Mouse (Mus musculus): ENCODE results near the gene Cnpy4. TPM values are rescaled to one million over a fixed set of nuclear protein-coding genes. Genes with fewer than 3 reads are reported as not detected.
A peak's percentile ranks its signal among the peaks of the same experiment; 100 is the strongest.

Gene Cnpy4
- polyA plus RNA-seq, 1 experiment from 2014 or later = 61.5 TPM

DNA sequence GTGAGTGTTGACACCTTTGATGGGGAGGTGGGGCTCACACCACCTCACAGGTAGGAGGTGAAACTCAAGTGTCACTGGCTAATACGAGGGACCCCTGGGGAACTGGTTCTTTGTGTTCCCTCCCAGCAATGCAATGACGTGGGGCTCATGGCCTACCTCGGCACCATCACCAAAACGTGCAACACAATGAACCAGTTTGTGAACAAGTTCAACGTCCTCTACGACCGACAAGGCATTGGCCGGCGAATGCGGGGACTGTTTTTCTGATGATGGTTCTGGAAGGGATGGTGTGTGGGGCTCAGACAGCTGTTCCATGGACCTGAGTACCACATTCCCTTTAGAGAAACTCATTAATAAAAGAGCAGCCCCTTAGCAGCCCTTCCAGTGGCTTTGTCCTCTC is 23.7 kb upstream of the Cnpy4 start:
- H3K9ac ChIP-seq (ENCODE audit: low read depth, low read length) = no peak overlapping the region
- WGBS = 72% methylated on average over 10 of the region's 10 CpGs
- H3K9me3 ChIP-seq (ENCODE audit: control insufficient read depth, low read length) = no peaks in the 10 kb centered on the region
- no peak overlapping the region for H3K27ac ChIP-seq (ENCODE audit: low read depth, low read length)
- no peak overlapping the region for H3K4me3 ChIP-seq (ENCODE audit: low read length)
- H3K4me1 ChIP-seq (ENCODE audit: control insufficient read depth, insufficient read depth, low read length) = peaks cover 11% of the 10 kb centered on the region; the same call in 1 of the 2 replicates
- H3K27me3 ChIP-seq (ENCODE audit: control insufficient read depth, insufficient read depth, low read length) = no peaks in the 10 kb centered on the region
- ATAC-seq (ENCODE audit: low FRiP score, low TSS enrichment) = no peak
- H3K4me2 ChIP-seq (replicated peaks; ENCODE audit: low read depth, low read length) = no peak overlapping the region
- peaks cover 61% of the 10 kb centered on the region for H3K36me3 ChIP-seq (ENCODE audit: control insufficient read depth, insufficient read depth, low read length)

DNA sequence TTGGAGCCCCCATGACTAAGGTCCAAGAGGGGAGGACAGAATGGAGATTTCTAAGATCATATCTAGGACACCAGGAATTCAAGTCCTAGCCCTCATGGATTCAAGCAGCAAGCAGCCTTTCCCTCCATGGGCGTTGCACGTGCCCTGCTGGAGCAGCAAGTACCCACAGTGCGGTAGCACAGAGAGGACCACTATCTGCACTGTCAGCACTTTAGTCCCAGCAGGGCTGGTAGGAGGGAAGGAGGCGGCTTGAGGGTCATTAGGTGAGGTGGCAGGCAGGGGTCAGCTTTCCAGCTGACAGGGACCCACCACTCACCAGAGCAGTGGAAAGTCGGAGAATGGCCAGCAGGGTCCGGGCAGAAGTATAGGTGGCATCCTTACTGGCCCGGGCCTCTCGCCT is 21.7 kb upstream of the Cnpy4 start:
- H3K27me3 ChIP-seq (ENCODE audit: control insufficient read depth, insufficient read depth, low read length) = no peaks in the 10 kb centered on the region
- H3K4me1 ChIP-seq (ENCODE audit: control insufficient read depth, insufficient read depth, low read length) = peaks cover 19% of the 10 kb centered on the region
- H3K4me2 ChIP-seq (replicated peaks; ENCODE audit: low read depth, low read length) = no peak overlapping the region
- H3K36me3 ChIP-seq (ENCODE audit: control insufficient read depth, insufficient read depth, low read length) = peaks cover 74% of the 10 kb centered on the region
- no peak overlapping the region for H3K27ac ChIP-seq (ENCODE audit: low read depth, low read length)
- H3K9ac ChIP-seq (ENCODE audit: low read depth, low read length) = no peak overlapping the region
- no peak for ATAC-seq (ENCODE audit: low FRiP score, low TSS enrichment)
- 68% methylated on average over 8 of the region's 8 CpGs for WGBS
- H3K9me3 ChIP-seq (ENCODE audit: control insufficient read depth, low read length) = no peaks in the 10 kb centered on the region
- H3K4me3 ChIP-seq (ENCODE audit: low read length) = no peak overlapping the region

DNA sequence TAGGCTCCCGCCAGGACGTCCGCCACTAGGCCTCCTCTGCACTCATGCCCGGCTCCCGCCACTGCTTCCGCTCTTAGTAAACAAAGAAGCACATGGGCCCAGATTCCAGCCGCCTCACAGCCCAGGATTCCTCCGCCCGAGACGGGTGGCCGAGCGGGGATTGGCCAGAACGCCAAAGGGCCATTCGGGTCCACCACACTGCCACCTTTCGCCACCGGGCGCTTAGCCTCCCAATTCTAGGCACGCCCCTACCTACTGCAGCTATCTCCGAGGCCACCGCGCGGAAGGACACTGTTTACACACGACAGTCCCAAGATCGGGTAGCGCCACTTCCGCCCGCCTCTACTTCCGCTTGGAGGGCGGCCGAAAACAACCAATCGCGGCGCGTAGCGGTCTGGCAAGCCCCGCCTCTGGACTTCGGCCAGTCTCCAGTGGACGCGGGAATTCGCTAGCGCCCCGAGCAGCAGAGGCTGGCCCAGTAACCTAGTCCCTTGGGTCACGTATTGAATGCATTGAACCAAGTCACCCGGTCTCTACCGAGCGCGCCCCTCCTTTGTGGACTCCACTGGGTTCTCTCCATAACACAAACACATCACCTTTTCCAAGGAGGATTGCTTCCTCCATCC is 16.2 kb upstream of the Cnpy4 start:
- under 1% methylated on average over 47 of the region's 47 CpGs for WGBS
- Histone ChIP-seq H3K9me3 (ENCODE audit: control insufficient read depth, low read length) (no peaks in the 10 kb centered on the region), H3K36me3 (ENCODE audit: control insufficient read depth, insufficient read depth, low read length) (peaks cover 63% of the 10 kb centered on the region), H3K27me3 (ENCODE audit: control insufficient read depth, insufficient read depth, low read length) (no peaks in the 10 kb centered on the region), H3K27ac (ENCODE audit: low read depth, low read length) (peak overlapping the region; percentile 98), H3K4me3 (ENCODE audit: low read length) (peak overlapping the region; percentile 82), H3K4me1 (ENCODE audit: control insufficient read depth, insufficient read depth, low read length) (peaks cover 8% of the 10 kb centered on the region), H3K4me2 (replicated peaks; ENCODE audit: low read depth, low read length) (peak overlapping the region; percentile 80), H3K9ac (ENCODE audit: low read depth, low read length) (peak overlapping the region; percentile 89)
- ATAC-seq (ENCODE audit: low FRiP score, low TSS enrichment) = peak; percentile 90

DNA sequence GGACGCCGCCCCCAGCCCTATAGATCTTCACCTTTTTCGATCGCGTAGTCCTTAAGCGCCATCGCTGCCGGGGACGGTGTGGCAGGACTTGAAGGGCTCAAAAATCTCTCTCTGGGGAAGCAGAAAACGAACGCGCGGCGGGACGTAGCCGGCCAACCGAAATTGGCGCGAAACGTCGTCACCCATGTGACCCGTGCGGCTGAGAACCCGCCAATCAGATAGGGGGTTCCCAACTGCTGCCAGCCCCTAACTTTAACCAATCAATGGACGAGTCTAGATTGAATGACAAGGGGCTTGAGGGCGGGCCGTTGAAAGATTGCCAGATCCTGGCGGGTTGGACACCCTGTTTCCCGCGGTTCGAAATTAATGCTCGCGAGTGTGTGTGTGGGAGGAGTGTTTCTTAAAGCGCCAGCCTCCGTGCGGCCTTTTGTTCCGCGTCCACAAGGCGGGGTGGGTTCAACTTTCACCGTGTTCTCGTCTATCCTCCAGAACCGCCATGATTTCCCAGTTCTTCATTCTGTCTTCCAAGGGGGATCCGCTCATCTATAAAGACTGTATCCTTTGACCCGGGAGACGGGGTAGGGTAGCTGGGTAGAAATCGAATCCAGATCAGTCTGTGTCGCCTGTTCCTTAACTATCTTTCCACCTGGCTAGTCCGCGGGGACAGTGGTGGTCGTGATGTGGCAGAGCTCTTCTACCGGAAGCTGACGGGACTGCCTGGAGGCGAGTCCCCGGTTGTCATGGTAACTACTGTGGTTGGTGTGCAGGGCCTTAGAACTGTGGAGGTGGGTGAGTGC is 15.4 kb upstream of the Cnpy4 start, which contains the start of the genes Ap4m1 and Mcm7:
Ap4m1 (plus strand) TSS at position 308 of the 797 bp plus-strand sequence.
Mcm7 (minus strand) TSS at position 728 of the 797 bp plus-strand sequence.
- ATAC-seq (ENCODE audit: low FRiP score, low TSS enrichment) = peak; percentile 91
- H3K9me3 ChIP-seq (ENCODE audit: control insufficient read depth, low read length) = no peaks in the 10 kb centered on the region
- H3K27ac ChIP-seq (ENCODE audit: low read depth, low read length) = peak within 1 kb of the TSS; percentile 98
- peak within 1 kb of the TSS; percentile 89 for H3K9ac ChIP-seq (ENCODE audit: low read depth, low read length)
- H3K36me3 ChIP-seq (ENCODE audit: control insufficient read depth, insufficient read depth, low read length) = peaks cover 61% of the 10 kb centered on the region
- H3K27me3 ChIP-seq (ENCODE audit: control insufficient read depth, insufficient read depth, low read length) = no peaks in the 10 kb centered on the region
- peaks cover 8% of the 10 kb centered on the region for H3K4me1 ChIP-seq (ENCODE audit: control insufficient read depth, insufficient read depth, low read length)
- WGBS = under 1% methylated on average over 54 of the region's 54 CpGs
- peak within 1 kb of the TSS; percentile 80 for H3K4me2 ChIP-seq (replicated peaks; ENCODE audit: low read depth, low read length)
- peak within 1 kb of the TSS; percentile 82 for H3K4me3 ChIP-seq (ENCODE audit: low read length)

DNA sequence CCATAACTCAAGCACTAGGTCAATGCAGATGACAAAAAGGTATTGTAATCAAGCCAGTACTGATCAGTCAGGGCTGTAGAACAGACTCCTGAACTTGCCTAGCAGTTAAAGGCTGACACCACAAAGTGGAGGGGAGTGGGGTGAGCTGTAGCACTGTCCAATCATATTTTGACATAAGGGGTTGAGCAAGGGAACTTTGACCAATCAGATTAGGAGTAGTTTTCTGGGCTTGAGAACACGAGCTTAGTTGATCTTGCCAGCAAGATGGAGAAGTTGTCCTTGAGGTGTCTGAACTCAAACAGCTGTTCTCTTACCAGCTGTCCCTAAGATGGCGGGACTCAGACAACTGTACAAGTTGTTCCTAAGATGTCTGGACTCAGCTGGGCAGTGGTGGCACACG is 14.1 kb upstream of the Cnpy4 start:
- Histone ChIP-seq H3K4me2 (replicated peaks; ENCODE audit: low read depth, low read length) (no peak overlapping the region; the same call in 1 of the 2 replicates), H3K4me1 (ENCODE audit: control insufficient read depth, insufficient read depth, low read length) (peaks cover 8% of the 10 kb centered on the region), H3K4me3 (ENCODE audit: low read length) (no peak overlapping the region), H3K27me3 (ENCODE audit: control insufficient read depth, insufficient read depth, low read length) (no peaks in the 10 kb centered on the region), H3K27ac (ENCODE audit: low read depth, low read length) (no peak overlapping the region), H3K36me3 (ENCODE audit: control insufficient read depth, insufficient read depth, low read length) (peaks cover 61% of the 10 kb centered on the region), H3K9ac (ENCODE audit: low read depth, low read length) (no peak overlapping the region), H3K9me3 (ENCODE audit: control insufficient read depth, low read length) (no peaks in the 10 kb centered on the region)
- no peak for ATAC-seq (ENCODE audit: low FRiP score, low TSS enrichment)
- 77% methylated on average over 3 of the region's 3 CpGs for WGBS

DNA sequence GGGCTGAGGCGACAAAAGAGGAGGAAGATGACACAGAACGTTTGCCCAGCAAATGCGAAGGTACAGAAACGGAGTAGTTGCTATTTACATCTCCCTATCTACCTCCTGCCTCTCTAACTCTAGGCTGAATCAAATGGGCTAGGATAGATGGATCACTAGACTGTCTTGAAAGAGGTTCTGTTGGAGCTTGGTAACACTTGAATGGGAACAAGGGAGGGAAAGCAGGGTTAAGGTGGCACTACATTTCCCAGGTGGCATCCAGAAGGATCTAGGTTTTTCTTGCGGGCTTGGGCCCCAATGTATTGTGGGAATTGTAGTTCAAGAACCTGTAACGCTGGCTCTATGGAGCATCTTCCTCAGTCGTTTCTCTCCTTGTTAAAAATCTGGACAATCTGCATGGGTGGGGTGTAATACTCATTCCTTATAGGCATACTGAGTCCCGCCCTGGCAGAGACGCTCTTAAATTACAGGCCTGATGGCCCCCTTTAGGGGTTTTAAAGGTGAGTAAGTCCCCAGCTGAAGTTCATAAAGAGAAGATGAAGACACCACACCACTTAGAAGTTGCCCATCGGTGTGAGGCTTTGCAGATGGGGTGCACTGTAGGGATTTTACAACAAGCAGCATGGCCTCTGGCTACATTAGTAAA is 499 bp downstream of the Cnpy4 start:
- H3K27ac ChIP-seq (ENCODE audit: low read depth, low read length) = peak overlapping the region; percentile 4; the same call in 1 of the 2 replicates
- H3K4me1 ChIP-seq (ENCODE audit: control insufficient read depth, insufficient read depth, low read length) = peaks cover 5% of the 10 kb centered on the region
- WGBS = 0% methylated on average over 10 of the region's 10 CpGs
- peaks cover 27% of the 10 kb centered on the region for H3K36me3 ChIP-seq (ENCODE audit: control insufficient read depth, insufficient read depth, low read length)
- peak overlapping the region; percentile 80 for H3K9ac ChIP-seq (ENCODE audit: low read depth, low read length)
- H3K27me3 ChIP-seq (ENCODE audit: control insufficient read depth, insufficient read depth, low read length) = no peaks in the 10 kb centered on the region
- H3K4me2 ChIP-seq (replicated peaks; ENCODE audit: low read depth, low read length) = peak overlapping the region; percentile 80
- peak overlapping the region; percentile 59 for H3K4me3 ChIP-seq (ENCODE audit: low read length)
- H3K9me3 ChIP-seq (ENCODE audit: control insufficient read depth, low read length) = no peaks in the 10 kb centered on the region
- ATAC-seq (ENCODE audit: low FRiP score, low TSS enrichment) = peak; percentile 74

DNA sequence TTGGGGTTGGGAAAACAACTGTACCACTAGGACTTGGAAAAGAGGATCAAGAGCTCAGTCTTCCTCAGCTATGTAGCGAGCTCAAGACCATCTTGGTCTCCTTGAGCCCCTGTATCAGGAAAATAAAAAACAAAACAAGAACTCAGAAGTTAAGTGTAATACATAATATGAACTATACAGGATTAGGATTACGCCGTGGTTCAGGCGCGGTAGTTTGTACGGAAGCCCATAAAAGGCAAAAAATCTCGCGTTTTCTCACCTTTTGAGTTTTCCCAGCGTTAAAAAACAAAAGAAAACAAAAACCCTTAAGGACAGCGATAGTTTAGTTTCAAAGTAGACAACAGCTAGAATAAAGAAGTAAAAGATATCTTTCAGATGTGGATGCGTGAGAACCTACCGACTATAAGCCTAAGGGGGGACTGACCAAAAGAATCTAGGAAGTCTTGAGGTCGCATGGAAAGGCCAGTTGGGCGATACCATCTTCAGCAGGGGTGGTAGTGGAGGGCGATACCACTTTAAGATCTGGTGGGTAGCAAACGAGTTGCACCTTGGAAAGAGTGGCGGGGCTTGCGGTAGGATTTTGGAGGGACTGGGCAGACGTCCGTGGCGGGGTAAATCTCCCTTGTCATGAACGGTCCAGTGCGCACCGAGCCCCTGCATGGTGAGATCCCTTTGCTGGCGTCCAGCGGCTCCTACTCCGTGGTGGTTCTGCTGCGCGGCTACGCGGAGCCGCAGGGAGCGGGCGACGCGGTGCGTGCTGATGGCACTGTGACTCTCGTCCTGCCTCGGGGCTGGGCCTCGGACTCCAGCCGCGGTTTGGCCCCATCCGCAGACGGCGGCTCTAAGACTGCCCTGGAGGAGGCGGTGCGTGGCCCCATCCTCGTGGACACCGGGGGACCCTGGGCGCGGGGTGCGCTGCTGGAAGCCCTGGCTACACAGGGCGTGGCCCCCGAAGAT is 6.8 kb downstream of the Cnpy4 start, which contains the start of gene Mblac1:
Mblac1 (plus strand) TSS at position 544 of the 957 bp plus-strand sequence.
- no peaks in the 10 kb centered on the region for H3K27me3 ChIP-seq (ENCODE audit: control insufficient read depth, insufficient read depth, low read length)

DNA sequence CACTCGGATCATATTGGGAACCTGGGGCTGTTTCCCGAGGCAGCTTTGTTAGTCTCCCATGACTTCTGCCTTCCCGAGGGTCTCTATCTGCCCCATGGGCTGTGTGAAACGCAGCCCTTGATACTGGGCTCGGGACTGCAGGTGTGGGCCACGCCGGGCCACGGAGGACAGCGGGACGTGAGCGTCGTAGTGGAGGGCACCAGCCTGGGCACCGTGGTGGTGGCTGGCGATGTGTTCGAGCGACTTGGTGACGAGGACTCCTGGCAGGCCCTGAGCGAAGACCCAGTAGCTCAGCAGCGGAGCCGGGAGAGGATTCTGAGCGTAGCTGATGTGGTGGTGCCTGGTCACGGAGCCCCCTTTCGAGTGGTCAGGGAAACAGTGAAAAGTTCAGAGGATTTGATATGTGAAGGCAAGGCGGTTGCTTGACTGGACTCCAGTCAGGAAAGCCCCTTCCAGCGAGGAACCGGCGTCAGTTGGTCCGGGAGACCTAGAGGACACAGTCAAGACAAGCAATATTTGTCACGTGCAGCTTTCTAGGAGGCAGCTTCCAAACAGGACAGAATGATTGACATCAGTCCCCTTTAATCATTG is 7.6 kb downstream of the Cnpy4 start:
- peak overlapping the region; percentile 97 for H3K4me2 ChIP-seq (replicated peaks; ENCODE audit: low read depth, low read length)
- no peaks in the 10 kb centered on the region for H3K9me3 ChIP-seq (ENCODE audit: control insufficient read depth, low read length)
- peaks cover 19% of the 10 kb centered on the region; the same call in 1 of the 2 replicates for H3K36me3 ChIP-seq (ENCODE audit: control insufficient read depth, insufficient read depth, low read length)
- under 1% methylated on average over 29 of the region's 29 CpGs for WGBS
- H3K27ac ChIP-seq (ENCODE audit: low read depth, low read length) = peak overlapping the region; percentile 90
- no peaks in the 10 kb centered on the region for H3K27me3 ChIP-seq (ENCODE audit: control insufficient read depth, insufficient read depth, low read length)
- H3K4me3 ChIP-seq (ENCODE audit: low read length) = peak overlapping the region; percentile 75
- peak; percentile 73 for ATAC-seq (ENCODE audit: low FRiP score, low TSS enrichment)
- 0 out of 2 replicates have a peak, but pooled peaks cover 4% of the 10 kb centered on the region for H3K4me1 ChIP-seq (ENCODE audit: control insufficient read depth, insufficient read depth, low read length)
- H3K9ac ChIP-seq (ENCODE audit: low read depth, low read length) = peak overlapping the region; percentile 80

More for the DNA sequence above, 6.8 kb downstream of the Cnpy4 start, which contains the start of gene Mblac1:
- peak within 1 kb of the TSS; percentile 90 for H3K27ac ChIP-seq (ENCODE audit: low read depth, low read length)
- no peaks in the 10 kb centered on the region for H3K9me3 ChIP-seq (ENCODE audit: control insufficient read depth, low read length)
- WGBS = 8% methylated on average over 54 of the region's 54 CpGs
- ATAC-seq (ENCODE audit: low FRiP score, low TSS enrichment) = peak; percentile 80
- peak within 1 kb of the TSS; percentile 97 for H3K4me2 ChIP-seq (replicated peaks; ENCODE audit: low read depth, low read length)
- H3K9ac ChIP-seq (ENCODE audit: low read depth, low read length) = peak within 1 kb of the TSS; percentile 80
- H3K36me3 ChIP-seq (ENCODE audit: control insufficient read depth, insufficient read depth, low read length) = peaks cover 19% of the 10 kb centered on the region; the same call in 1 of the 2 replicates
- 0 out of 2 replicates have a peak, but pooled peaks cover 4% of the 10 kb centered on the region for H3K4me1 ChIP-seq (ENCODE audit: control insufficient read depth, insufficient read depth, low read length)
- H3K4me3 ChIP-seq (ENCODE audit: low read length) = peak within 1 kb of the TSS; percentile 75
